Mouse (Mus musculus) hindbrain, embryonic 13.5 days (tissue): Measurements from ENCODE around the gene Eif4g1. TPM values are rescaled to one million over a fixed set of nuclear protein-coding genes. Genes with fewer than 3 reads are reported as not detected.

Source experiments
- ATAC-seq: fragments of 200-750 bp; cut with Nextera tagmentation; 2 replicates; pipeline ENCODE4 v1.8.0; 2017; ENCODE audit warnings: moderate TSS enrichment; ENCODE audit not compliant: low FRiP score
- H3K27ac ChIP-seq: fragments of 300-500 bp; sonication (generic); 2 replicates; pipeline ENCODE4 v1.5.1; 2015; ENCODE audit warnings: inconsistent platforms, mild to moderate bottlenecking, moderate library complexity
- H3K27me3 ChIP-seq: fragments of 300-500 bp; sonication (generic); 2 replicates; pipeline ENCODE4 v1.6.1; 2015; ENCODE audit warnings: mild to moderate bottlenecking, inconsistent platforms
- H3K36me3 ChIP-seq: fragments of 300-500 bp; sonication (generic); 2 replicates; pipeline ENCODE4 v1.6.1; 2015; ENCODE audit warnings: mild to moderate bottlenecking, inconsistent platforms
- H3K4me1 ChIP-seq: fragments of 300-500 bp; sonication (generic); replicated peaks from 2 replicates; pipeline ENCODE4 v1.6.1; 2015; ENCODE audit warnings: inconsistent platforms
- H3K4me2 ChIP-seq: fragments of 300-500 bp; sonication (generic); 2 replicates; pipeline ENCODE4 v1.6.1; 2015; ENCODE audit warnings: inconsistent platforms, mild to moderate bottlenecking, moderate library complexity
- H3K4me3 ChIP-seq: fragments of 300-500 bp; sonication (generic); 2 replicates; pipeline ENCODE4 v1.5.1; 2015; ENCODE audit warnings: mild to moderate bottlenecking, inconsistent platforms
- H3K9ac ChIP-seq: fragments of 300-500 bp; sonication (generic); 2 replicates; pipeline ENCODE4 v1.6.1; 2015; ENCODE audit warnings: mild to moderate bottlenecking, inconsistent platforms
- H3K9me3 ChIP-seq: fragments of 300-500 bp; sonication (generic); 2 replicates; pipeline ENCODE4 v1.6.1; 2016; ENCODE audit warnings: inconsistent platforms
- WGBS: fragments of 180-500 bp; shearing (Covaris S2); methylation state at CpG from one replicate; pipeline ENCODE4 v1.1.7; 2015; 5-methylcytosine and 5-hydroxymethylcytosine counted together
- polyA plus RNA-seq: library from polyadenylated mRNA; unstranded; fragments of >200 nt; fragmentation: Nextera tagmentation; extraction: Ambion mirVana; gene quantifications from 2 replicates; pipeline ENCODE4 v1.2.1, GENCODE M21; 2015

The Eif4g1 gene
- polyA plus RNA-seq, 1 experiment from 2014 or later: 150 TPM

DNA sequence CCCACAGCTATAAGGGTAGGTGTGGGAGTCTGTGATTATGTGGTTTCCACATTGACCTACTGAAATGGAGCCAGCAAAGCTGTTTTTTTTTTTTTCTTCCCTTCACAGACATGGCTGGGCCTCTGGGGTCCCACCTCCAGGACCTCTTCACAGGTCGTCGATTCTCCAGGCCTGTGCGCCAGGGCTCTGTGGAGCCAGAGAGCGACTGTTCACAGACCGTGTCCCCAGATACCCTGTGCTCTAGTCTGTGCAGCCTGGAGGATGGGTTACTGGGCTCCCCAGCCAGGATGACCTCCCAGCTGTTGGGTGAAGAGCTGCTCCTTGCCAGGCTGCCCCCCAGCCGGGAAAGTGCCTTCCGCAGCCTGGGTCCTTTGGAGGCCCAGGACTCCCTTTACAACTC, 33.2 kb downstream of the Eif4g1 start:
- no peak overlapping the region for H3K4me3 ChIP-seq
- peak overlapping the region; percentile 60 for H3K9ac ChIP-seq
- WGBS: 31% methylated on average over 7 of the region's 7 CpGs
- peak overlapping the region; percentile 77 for H3K27ac ChIP-seq
- H3K9me3 ChIP-seq: no peaks in the 10 kb centered on the region
- H3K4me1 ChIP-seq: peaks cover 33% of the 10 kb centered on the region
- no peaks in the 10 kb centered on the region for H3K27me3 ChIP-seq
- no peak; the same call in 1 of the 2 replicates for ATAC-seq
- H3K4me2 ChIP-seq: no peak overlapping the region
- peaks cover 65% of the 10 kb centered on the region for H3K36me3 ChIP-seq

DNA sequence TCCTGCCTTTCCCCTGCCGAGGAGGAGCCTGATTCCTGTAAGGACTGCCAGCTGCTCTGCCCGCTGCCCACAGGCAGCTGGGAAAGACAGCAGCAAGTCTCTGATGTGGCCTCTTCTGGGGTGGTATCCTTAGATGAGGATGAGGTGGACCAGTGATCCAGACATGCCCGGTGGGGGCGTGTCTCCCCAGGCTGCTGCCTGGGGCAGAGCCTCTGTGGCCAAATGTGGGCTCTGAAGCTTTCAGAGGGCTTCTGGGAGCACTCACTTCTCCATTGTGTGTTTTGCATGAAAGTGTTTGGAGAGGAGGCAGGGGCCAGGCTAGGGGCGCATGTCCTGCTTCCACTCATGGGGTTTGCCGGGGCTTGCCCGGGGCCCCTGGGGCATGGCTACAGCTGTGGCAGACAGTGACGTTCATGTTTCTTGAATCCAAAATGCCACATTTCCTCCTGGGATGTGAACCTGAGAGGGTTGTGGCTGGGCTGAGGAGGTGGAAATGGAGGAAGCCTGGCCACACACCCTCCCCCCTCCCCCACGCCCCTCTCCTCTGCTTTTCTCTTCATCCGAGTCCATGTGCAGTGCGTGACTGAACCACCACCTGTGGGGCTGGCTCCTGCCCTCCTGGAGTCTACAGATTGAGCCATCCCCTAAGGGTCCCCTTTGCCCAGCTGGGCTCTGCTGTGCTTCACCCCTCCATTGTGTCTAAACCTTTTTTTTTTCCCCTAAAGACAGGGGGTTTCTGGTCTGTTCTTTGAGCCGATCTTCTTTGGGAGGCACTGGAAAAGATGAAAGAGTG, 33.8 kb downstream of the Eif4g1 start:
- ATAC-seq: peak; percentile 30; the same call in 1 of the 2 replicates
- 8% methylated on average over 12 of the region's 12 CpGs for WGBS
- 0 out of 2 replicates have a peak overlapping the region, but pooled peaks have one; percentile 25 for H3K4me2 ChIP-seq
- H3K27ac ChIP-seq: peak overlapping the region; percentile 77
- H3K9me3 ChIP-seq: no peaks in the 10 kb centered on the region
- peak overlapping the region; percentile 60 for H3K9ac ChIP-seq
- H3K27me3 ChIP-seq: no peaks in the 10 kb centered on the region
- H3K36me3 ChIP-seq: peaks cover 71% of the 10 kb centered on the region
- peaks cover 27% of the 10 kb centered on the region for H3K4me1 ChIP-seq
- H3K4me3 ChIP-seq: no peak overlapping the region

DNA sequence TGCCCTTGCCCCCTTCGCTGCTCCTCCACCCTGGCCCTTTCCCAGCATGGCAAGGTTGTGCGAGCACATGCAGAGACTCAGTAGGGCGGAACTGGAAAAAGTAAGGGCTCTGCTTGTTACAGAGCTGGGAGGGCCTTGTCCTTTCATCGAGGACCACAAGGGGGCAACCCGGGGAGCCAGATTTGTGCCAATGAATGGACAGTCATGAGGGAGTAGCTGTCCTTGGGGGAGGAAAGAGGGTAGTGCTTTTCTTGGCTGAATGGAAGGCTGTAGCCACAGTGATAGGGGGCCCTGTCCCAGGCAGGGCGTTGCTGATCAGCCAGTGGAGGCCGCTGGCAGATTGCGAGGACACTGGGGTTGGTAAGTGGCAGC, 34.4 kb downstream of the Eif4g1 start:
- ATAC-seq: peak; percentile 33
- WGBS: 5% methylated on average over 8 of the region's 8 CpGs
- Histone ChIP-seq H3K4me1 (peaks cover 27% of the 10 kb centered on the region), H3K27ac (peak overlapping the region; percentile 77; the same call in 1 of the 2 replicates), H3K27me3 (no peaks in the 10 kb centered on the region), H3K9ac (peak overlapping the region; percentile 55; the same call in 1 of the 2 replicates), H3K4me2 (no peak overlapping the region), H3K36me3 (peaks cover 77% of the 10 kb centered on the region), H3K4me3 (no peak overlapping the region), H3K9me3 (no peaks in the 10 kb centered on the region)

DNA sequence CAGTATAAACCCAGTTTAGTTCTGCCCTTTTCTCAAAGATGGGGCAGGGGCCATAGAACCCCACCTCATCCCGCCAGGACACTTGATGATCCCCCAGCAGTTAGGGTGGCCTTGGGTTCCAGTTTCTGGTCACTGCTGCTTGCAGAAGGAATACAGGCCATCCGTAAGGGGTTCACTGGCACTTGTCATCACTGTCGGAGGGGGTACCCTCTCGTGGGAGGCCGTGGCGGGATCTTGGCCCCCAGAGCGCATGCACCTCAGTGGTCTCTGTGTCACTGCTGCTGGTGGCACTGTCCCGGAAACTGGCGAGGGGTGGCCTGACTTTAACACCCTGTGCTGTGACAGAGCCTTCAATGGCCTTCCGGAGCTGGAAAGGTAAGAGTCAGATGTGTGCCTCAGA, 35.0 kb downstream of the Eif4g1 start:
- no peaks in the 10 kb centered on the region for H3K27me3 ChIP-seq
- H3K27ac ChIP-seq: no peak overlapping the region
- H3K9me3 ChIP-seq: no peaks in the 10 kb centered on the region
- 91% methylated on average over 10 of the region's 10 CpGs for WGBS
- no peak overlapping the region for H3K4me3 ChIP-seq
- peaks cover 82% of the 10 kb centered on the region for H3K36me3 ChIP-seq
- no peak overlapping the region for H3K9ac ChIP-seq
- peaks cover 27% of the 10 kb centered on the region for H3K4me1 ChIP-seq
- H3K4me2 ChIP-seq: no peak overlapping the region
- ATAC-seq: no peak

DNA sequence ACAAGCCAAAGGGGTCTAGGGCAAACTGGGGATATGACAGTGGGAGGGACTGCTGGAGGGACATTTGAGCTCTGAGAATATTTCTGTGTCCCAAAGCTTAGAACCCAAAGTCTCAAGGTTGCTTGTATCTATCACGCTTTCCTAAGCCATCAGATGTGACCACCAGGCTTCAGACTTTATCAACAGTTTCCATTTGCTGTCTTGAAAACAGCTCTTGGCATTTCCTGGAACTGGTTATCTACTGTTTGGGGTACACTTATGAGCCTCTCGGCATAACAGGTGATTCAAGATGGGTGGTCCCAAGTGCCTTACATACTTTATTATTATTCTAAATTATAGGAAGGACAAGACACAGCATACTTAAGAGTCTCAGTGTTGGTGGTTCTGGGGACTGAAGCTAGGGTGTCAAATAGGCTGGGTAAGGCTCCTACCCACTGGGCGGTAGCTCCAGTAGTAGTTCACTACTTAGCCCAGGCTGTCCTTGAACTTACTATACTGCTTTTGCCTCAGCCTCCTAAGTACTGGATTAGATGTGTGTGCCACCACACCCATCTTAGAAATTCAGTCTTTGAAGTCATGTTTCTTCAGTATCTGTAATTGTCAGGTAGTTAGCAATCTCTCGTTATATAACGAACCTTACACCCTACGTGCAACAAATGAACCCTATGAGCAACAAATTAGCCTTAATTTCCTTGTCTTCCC, 35.7 kb downstream of the Eif4g1 start:
- 95% methylated on average over 6 of the region's 6 CpGs for WGBS
- Histone ChIP-seq H3K27me3 (no peaks in the 10 kb centered on the region), H3K36me3 (peaks cover 82% of the 10 kb centered on the region), H3K4me2 (no peak overlapping the region), H3K9me3 (no peaks in the 10 kb centered on the region), H3K9ac (no peak overlapping the region), H3K4me1 (peaks cover 27% of the 10 kb centered on the region), H3K27ac (no peak overlapping the region), H3K4me3 (no peak overlapping the region)
- ATAC-seq: no peak

DNA sequence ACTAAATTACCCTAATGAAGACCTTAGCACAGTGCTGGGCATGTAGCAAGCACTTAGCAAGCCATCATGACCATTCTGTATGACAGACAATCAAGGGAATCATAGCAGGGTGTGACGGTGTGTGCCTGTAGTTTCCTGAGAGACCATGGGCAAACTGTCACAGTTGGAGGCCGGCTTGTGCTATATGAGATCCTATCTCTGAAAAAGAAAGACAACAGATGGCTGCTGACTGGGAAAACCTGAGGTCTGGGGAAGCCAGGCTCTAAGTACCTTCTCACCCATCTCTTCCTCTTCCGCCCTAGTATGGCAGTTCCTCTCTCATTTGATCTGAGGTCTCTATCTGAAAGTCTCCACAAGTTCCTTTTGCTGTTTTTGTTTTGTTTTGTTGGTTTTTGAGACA, 37.7 kb downstream of the Eif4g1 start:
- ATAC-seq: no peak
- peaks cover 21% of the 10 kb centered on the region for H3K4me1 ChIP-seq
- H3K4me2 ChIP-seq: no peak overlapping the region
- H3K9ac ChIP-seq: no peak overlapping the region
- H3K4me3 ChIP-seq: no peak overlapping the region
- H3K36me3 ChIP-seq: peaks cover 82% of the 10 kb centered on the region
- no peak overlapping the region for H3K27ac ChIP-seq
- no peaks in the 10 kb centered on the region for H3K9me3 ChIP-seq
- WGBS: 73% methylated on average over 3 of the region's 3 CpGs
- no peaks in the 10 kb centered on the region for H3K27me3 ChIP-seq

DNA sequence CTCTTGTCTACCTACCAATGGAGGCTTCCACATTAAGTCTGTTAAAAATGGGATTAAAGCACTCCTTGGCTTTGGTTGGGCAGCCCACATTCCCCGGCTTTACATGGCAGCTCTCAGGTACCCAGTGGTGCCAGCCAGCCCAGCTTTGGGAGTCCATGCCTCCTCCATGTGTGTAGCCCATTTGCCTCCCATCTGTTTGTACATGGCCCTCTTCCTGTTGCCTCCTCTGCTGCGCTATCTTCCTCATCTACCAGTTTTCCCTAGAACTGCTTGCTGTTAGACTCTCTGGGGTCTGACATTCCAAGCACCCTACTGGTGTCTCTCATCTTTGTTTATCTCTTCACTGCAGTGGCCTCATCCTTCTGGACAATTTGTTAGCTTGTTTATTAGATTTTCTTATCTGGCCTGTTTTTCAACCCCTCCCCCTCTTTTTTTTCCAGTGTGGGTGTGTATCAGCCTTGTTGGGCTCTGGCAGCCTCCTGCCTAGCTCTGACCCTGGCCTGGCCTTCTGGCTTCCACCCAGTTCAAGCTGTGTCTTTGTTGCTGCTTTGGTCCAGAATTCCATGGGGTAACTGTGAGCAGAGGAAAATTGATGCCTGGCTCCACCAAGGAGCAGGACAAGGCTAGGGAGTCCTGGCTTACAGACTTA, 38.4 kb downstream of the Eif4g1 start:
- peaks cover 86% of the 10 kb centered on the region for H3K36me3 ChIP-seq
- 87% methylated on average over 2 of the region's 2 CpGs for WGBS
- no peaks in the 10 kb centered on the region for H3K27me3 ChIP-seq
- H3K4me3 ChIP-seq: no peak overlapping the region
- H3K27ac ChIP-seq: no peak overlapping the region
- no peak overlapping the region for H3K4me2 ChIP-seq
- H3K9me3 ChIP-seq: no peaks in the 10 kb centered on the region
- no peak overlapping the region for H3K9ac ChIP-seq
- no peak for ATAC-seq
- peaks cover 16% of the 10 kb centered on the region for H3K4me1 ChIP-seq

DNA sequence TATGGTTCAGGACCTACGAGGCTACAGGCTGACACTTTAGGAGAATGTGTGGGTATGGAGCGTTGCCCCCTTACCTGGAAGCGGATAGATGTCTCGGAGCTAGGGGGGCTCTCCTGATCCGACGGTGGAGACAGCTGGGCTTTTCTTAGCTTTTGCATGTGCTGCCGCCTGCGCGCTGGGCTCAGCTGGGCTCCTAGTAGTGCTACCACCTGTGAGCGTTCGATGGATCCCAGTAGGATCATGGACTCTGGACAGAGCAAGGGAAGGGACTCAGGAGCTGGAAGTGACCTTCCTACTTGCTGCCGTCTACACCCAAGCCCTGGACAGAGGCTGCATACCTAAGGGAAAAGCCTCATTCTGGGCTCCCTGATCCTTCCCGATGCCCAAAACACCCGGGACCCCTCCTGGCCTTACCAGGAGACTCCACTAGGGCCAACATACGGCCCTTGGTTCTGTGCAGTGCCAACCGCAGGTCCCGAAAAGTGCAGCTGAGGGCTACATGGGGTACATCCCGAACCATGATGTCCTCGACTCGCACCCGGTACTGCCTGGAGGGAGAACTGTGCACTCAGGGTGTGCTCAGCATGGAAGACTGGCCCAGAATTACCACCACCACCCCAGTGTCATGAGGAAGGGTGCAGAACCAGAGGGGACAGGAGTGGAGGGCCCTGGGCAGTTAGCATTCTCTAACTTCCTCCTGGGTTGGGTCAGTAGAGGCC, 40.3 kb downstream of the Eif4g1 start:
- Histone ChIP-seq H3K4me1 (peaks cover under 1% of the 10 kb centered on the region), H3K36me3 (peaks cover 95% of the 10 kb centered on the region)
- ATAC-seq: no peak; the same call in 1 of the 2 replicates

DNA sequence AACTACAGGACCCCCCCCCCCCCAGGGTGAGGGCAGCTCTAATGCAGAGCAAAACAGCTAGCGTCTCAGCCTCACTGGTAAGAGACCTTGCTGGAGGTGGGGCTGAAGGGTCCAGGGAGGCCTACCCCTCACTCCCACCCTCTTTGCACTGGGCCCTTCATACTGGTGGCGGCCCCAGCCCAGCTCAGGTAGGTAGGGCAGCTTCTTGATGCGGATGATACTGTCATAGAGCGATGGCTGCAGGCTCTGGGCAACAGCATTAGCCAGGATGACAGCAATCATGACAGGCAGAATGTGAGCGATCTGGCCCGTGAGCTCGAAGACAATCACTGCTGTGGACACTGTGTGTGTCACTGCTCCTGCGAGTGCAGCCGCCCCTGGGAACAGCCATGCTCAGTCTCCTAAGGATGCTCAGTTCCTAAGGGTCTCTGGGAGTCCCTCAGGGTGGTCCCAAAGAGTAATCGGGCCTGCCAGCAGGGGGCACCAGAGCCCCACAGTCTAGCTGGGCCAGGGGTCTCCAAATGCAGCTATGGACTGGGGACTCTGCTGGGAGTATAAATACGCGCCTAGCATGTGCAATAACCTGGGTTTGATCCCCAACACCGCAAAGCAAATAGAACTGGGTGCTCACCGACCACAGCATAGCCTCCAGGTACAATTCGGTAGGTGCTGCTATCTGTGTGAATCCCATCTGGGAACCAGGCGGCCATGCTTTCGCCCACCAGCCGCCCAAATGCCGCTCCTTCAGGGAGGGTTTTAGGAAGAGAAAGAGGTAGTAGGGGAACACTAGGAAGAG, 41.0 kb downstream of the Eif4g1 start:
- peaks cover 8% of the 10 kb centered on the region for H3K4me1 ChIP-seq
- H3K9me3 ChIP-seq: no peaks in the 10 kb centered on the region
- ATAC-seq: peak; percentile 26; the same call in 1 of the 2 replicates
- no peak overlapping the region for H3K27ac ChIP-seq
- 79% methylated on average over 19 of the region's 19 CpGs for WGBS
- peak overlapping the region; percentile 19; the same call in 1 of the 2 replicates for H3K9ac ChIP-seq
- H3K4me2 ChIP-seq: no peak overlapping the region
- H3K4me3 ChIP-seq: no peak overlapping the region
- peaks cover 91% of the 10 kb centered on the region for H3K36me3 ChIP-seq
- no peaks in the 10 kb centered on the region for H3K27me3 ChIP-seq

More for the DNA sequence above, 40.3 kb downstream of the Eif4g1 start:
- Histone ChIP-seq H3K9me3 (no peaks in the 10 kb centered on the region), H3K27ac (no peak overlapping the region), H3K4me3 (no peak overlapping the region), H3K27me3 (no peaks in the 10 kb centered on the region), H3K9ac (no peak overlapping the region), H3K4me2 (no peak overlapping the region)
- 92% methylated on average over 21 of the region's 21 CpGs for WGBS

DNA sequence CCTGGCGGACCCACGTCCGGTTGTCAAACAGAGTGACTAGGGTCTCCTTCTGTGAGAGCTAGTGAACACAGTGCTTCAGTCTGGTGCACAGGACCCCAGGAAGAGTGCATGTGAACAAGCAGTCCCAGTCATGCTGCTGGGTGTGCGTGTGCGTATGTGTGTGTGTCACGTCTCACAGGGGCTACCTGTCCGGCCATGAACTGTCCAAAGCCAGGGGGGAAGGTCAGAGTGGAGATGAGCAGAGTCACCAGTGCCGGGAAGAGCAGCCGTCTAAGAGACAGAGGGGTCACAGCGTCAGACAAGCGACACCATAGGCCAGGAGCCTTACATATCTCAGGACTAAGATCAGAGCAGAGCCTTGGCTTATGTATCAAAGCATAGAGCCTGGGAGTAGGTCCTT, 42.3 kb downstream of the Eif4g1 start:
- Histone ChIP-seq H3K4me3 (no peak overlapping the region), H3K27me3 (no peaks in the 10 kb centered on the region), H3K27ac (no peak overlapping the region), H3K9me3 (no peaks in the 10 kb centered on the region), H3K4me1 (peaks cover 20% of the 10 kb centered on the region), H3K36me3 (peaks cover 80% of the 10 kb centered on the region), H3K4me2 (no peak overlapping the region), H3K9ac (no peak overlapping the region)
- ATAC-seq: no peak
- 95% methylated on average over 11 of the region's 11 CpGs for WGBS

DNA sequence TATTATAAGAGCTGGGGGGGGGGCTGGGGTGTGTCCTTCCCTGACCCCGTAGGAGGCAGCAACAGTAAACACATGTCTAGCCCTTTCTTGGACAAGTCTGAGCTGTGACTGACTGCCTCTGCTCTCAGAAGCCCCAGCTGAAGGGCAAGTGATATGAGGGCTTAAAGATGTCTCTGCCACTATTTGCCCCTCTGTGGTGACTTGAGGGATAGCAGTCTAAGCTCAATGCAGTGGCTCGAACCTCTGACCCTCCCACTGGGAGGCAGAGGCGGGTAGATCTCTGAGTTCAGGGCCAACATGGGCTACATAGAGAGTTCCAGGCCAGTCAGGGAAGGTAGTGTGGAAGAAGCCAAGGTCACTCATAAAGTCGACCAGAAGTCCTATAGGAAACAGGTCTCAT, 42.7 kb downstream of the Eif4g1 start:
- 80% methylated on average over 4 of the region's 4 CpGs for WGBS
- Histone ChIP-seq H3K9me3 (no peaks in the 10 kb centered on the region), H3K27ac (no peak overlapping the region), H3K4me3 (no peak overlapping the region), H3K9ac (no peak overlapping the region), H3K27me3 (no peaks in the 10 kb centered on the region), H3K4me1 (peaks cover 23% of the 10 kb centered on the region), H3K36me3 (peaks cover 76% of the 10 kb centered on the region), H3K4me2 (no peak overlapping the region)
- ATAC-seq: no peak
